Mouse (Mus musculus): ENCODE measurements at regions not wholly inside any gene's neighbourhood (a gene's known extent, or its start where the extent isn't known, plus 50 kb on each side); places are given as distances from the start of the nearest gene placed in this dataset.
A peak's percentile ranks its signal among the peaks of the same experiment; 100 is the strongest.

DNA sequence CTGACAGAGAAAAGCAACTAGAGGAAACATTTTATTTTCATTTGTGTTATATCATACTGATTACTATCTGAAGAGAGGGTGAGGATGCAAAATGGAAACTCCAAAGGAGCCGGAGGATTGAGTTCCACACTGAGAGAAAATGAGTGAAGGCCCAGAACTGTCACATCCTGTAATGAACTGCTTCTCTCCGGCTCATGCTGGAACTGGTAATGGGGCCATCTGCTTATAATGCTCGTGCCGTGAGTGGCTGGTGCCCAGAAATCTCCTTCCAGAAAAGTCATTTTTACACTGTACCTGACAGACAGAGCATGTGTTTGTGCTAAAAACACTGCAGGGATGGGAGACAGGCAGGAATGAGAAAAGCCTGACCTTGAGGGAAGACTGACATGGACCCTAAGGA is 483.5 kb upstream of the Pkdcc start:
- DNase-seq = no peak

DNA sequence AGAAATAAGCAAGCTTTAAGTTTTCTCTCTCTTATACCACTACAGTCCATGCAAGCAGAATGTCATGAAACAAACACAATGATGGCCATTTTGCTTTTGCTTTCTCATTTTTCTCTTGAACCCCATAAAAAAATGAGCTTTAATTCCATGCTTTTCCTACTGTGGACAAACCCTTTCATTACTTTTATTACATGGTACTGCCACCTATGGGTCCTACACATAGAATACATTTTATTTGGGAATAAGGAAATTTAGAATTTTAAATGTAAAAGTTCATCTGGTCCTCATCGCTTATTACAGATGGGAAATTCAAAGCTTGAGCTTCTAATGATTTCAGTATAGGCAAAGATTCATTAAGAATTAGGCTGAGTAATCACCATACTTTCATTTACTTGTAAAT is 472.6 kb upstream of the Pkdcc start:
- no peak for DNase-seq

DNA sequence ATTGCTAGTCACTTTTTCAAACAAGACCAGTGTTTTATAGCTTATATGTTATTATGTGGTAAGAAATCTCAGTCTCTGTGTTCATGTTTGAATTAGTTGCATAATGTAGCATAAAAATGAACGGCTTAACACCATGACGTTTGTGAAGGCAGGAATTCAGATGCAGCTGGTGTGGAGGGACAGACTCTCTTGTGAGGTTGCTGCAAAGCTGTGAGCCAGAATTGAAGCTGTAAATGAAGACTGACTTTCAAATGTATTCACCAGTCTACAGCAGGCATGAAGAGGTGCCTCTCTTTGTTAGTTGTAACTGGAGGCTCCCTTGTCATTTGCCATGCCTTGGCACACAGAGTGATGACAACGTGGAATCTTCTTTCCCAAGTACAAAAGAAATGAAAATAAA is 457.7 kb upstream of the Pkdcc start:
- DNase-seq = no peak

DNA sequence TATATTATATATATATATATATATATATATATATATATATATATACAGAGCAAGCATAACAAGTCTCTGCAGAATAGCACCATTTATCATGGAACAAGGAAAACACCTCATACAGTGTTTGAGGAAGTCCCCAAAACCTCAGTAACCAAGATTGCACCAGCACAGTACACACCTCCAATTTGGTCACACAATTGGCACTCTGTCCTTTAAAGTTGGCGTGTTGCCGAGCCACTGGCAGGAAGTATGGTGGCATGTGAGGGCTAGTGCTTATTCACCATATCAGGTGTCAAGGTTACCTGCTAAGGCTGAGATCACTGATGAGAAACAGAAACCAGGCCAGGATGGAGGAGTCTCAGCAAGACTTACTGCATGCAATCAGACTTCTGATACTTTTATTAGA is 436.0 kb upstream of the Pkdcc start:
- no peak for DNase-seq

DNA sequence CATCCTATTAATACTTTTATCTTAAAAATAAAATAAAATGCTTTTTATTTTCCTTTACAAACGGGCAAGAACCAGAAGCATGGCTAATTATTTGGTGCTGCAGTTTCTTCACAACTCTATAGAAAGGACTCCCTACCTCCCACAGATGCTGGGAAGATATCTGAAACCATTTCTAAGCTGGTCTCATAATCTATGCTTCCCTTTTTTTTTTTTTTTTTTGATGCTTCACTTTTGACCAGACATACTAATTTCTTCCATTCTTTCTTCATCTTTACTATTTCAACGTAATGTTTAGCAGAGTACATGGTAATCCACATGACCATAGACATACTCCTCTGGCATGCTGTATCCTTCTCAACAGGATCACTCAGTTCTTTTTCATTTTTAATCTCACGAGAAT is 393.0 kb upstream of the Pkdcc start:
- DNase-seq = no peak

DNA sequence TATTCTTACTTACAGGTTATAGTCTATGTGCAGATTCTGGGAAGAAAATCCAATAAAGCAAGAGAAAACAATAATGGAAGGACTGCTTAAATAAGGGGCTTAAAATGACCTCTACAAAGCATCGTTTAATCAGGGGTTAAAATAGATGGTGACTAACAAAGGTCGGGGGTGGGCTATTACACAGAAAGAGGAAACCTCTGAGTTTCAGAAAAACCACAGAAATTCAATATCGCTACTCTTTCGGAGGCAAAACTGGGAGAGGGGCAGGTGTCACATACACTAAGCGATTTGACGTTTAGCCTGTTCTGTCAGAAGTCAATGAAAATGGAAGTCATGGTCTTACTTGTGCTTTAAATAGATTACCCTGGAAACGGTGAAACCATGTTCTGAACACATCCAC is 391.0 kb upstream of the Pkdcc start:
- no peak for DNase-seq

DNA sequence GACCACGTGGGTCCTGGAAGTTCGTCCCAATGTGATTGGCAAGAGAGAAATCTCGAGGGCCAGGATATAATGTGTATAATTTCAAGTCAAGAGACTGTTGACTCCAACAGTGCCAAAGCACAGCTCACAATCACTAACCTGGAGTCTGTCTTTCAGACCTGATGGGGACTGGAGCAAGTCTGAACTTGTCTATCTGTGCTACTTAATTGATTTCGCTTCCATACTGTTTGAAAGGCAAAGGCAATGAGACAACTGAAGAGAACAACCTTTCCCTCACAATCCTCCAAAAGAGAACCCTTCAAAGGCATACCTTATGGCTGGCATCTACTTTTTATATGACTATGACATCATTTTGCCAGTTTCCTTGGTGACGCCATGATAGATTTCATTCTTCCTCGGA is 390.5 kb upstream of the Pkdcc start:
- DNase-seq = no peak

DNA sequence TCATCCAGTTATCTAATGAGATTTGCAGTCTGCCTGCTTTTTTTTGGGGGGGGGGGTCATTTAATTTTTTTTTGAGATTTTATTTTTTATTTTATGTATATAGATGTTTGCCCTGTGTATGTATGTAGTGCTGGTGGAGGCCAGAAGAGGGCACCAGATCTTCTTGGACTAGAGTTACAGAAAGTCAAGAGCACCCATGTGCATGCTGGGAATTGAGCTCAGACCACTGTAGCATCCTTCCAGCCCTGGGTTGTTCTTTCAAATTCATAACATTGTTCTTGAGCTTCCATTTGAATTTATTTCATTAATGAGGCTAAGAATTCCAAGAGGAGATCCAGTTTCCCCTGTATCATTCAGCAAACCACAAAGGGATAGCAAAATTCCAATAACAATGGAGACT is 387.9 kb upstream of the Pkdcc start:
- no peak for DNase-seq

DNA sequence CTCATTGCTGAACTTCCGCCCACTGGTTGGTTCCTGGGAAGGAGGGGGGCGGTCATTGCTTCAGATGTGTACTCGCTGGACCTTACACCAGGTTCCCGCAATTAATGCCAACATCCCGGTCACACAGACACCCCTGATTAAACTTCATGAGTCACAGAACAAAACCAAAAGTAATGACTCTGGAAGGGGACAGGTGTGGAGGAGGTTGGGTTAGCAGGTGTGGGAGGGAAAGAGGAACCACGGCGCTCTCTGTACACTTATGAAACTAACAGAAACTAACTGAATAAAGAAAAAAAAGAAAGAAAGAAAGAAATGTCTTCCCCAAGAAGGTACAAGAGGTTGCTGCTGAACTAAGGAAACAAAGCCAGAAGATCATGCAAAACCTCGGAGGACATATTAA is 387.3 kb upstream of the Pkdcc start:
- DNase-seq = no peak

DNA sequence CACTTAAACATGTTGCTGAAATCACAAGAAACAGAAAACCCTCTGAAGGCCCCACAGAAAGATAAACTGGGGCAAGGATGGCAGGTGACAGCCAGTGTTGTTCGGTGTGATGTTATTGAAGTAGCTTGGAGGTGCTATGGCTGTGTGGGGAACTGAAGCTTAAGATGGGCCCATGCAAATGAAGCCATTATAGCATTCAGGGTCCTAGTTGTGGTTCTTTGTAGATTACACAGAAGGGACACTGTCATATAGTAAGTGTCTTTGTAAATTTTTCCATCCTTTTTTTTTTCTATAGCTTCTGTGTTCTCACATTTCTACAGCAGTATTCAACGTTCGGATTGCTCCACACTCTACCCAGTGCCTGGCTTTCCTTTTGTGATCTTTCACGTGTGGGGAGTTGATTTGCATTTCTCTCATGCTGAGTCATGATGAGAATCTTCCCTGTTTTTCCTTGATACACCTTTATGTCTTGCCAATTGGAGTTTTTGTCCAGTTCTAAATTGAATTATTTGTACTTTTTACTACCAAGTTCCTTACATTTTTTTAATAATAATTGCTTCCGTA is 386.6 kb upstream of the Pkdcc start:
- DNase-seq = no peak

DNA sequence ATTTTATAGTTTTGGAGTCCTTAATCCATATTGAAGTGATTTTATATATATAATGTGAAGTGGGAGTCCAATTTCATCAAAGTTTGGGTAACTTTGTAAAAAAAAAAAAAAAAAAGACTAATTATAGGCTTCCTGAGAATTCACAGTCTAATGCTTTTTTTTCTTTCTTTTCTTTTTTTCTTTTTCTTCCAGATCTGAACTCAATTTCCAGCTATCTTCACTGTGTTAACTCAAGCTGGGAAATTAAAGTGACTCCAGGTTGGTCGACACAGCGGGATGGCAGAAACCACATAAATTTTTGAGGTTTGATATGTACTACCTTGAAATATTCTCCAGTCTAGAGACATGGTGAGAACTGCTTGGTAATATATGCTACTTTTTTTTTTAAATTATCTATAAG is 385.7 kb upstream of the Pkdcc start:
- DNase-seq = no peak

DNA sequence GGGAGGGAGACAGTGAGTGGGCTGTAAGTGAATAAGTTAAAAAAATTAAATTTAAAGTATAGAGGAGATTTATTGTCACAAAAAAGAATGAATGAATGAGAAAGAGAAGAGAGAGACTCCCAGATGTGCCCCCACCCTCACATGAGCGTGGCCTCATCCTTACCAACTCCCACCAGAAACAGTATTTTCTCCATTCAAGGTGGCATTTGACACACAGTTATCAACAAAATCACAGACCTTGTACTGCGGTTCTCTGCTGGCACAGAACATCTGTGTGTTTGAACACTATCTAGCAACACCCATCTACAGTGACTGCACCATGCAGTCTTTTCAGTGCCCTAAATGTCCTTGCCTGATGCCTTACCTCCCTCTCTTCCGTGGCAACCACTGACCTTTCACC is 380.9 kb upstream of the Pkdcc start:
- DNase-seq = no peak

DNA sequence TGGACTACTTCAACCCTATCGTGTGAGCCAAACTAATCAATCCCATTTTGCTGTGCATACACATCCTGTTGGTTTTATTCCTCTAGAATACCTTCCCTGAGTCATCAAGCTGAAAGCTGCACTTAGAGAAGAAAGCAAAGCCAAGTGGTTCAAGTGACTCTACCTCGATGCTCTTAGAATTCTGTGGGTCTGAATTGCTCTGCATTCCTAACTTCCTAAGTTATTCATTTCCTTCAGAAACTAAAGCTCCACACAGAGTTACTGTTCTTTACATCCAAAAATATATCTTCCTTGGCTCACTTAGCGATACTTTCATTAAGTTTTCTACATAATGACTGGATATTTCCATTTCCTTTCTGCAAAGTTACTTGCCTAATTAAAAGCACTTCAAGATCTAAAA is 379.0 kb upstream of the Pkdcc start:
- DNase-seq = no peak

DNA sequence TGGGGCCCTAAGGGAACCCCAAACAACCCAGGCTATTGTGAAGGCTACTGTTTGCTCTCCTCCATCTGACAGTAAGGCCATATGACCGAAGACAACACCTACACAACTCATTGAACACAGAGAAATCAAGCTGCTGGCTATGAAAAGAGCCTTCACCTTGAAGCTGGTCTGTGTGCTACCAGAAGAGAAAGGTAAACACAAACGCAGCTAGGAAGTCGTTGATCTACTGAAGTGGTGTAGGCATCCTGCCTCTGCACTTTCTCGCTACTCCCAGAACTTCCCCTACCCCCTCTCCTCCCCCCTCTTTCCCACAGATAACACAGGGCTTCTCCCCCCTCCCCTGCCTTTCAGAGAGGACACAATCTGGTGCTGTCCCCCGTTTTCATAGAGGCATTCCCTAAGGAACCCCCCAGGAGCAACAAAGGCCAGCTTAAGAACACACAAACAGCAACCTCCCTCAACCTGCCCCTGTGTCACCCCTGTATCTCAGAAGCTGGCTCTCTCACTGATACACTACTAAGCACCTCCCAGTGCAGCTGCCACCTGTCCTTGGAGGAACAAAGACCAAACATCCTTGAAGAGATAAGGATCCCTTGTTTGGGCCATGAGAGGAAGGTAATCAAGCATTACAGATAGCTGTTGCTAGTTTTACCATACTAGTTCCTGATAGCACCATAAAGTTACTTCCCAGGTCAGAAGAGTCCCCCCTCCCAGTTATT is 368.2 kb upstream of the Pkdcc start:
- DNase-seq = no peak

DNA sequence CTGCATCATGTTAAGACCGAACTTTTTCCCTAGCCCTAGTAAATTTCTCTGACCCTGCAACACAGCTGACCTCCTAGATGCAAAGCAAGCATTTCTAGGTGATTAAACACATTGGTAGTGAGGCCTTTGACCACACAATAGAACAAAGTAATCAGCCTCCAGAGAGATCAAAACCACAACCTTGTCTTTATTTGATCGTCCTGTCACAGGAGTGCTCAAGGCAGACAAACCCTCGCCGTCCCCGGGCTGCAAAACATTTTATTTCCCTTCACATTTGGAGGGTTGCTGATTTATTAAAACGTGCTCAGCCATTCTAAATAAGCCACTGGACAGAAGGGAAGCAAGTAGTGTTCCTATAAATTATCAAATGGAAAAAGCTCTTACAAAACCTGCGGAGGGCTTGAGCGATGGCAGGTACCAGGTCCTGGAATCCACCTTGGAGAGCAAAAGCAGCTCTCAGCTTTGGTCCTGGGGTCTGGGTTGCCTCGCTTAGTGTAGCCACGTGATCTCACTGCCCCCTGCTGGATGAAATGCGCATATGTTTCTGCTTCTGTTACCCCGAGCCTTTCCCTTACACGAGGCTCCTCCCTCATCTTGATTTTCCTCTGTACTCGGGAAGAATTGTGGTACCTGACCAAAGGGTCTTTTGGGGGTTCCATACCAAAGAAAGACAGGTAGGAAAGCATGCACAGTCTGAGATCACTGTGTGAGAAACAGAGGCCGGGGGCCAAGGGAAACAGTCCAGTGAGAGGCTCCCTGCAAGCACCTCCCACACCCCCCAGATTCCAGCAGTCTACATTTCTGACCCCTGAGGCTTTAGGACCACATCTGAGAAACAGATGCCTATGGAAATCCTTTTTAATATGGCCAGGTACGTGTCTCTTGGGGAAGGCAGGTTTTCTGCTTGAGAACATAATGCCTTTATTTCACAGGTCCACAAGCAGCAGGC is 357.6 kb upstream of the Pkdcc start:
- peak; percentile 17 to 27 for DNase-seq

DNA sequence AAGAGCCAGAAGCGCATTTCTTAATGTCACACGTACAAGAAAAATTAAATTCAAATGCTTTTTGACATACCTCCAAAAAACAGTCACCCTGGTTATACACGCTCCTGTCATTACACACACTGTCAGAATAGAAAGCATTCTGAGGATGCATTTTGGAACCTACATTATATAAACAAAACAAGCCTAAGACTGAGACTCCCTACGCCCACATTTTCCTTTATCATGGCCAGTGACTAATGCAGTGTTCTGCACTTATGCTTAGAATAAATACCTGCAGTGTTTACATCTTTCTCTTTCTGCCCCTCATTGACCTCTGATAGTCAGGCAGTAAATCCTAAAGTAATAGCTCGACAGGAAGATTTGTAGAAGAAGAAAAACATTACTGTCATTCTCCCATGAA is 354.7 kb upstream of the Pkdcc start:
- no peak for DNase-seq

DNA sequence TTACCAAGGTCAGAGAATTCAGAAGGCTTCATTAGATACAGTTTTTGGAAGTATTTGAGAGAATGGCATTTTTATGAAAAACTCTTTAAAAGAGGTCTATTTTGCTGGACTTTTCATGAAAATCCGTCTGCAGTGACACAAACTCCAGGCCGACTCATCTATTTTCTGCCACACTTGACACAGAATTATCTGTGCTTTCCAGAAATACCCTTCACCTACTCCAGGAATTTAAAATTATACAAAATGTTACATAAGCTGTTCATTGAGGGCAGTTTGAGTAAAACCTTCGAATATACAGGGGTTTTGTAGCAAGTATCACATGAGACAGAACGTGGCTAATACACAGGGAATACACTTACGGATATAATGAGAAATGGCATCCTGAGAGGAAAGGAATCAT is 354.1 kb upstream of the Pkdcc start:
- no peak for DNase-seq

DNA sequence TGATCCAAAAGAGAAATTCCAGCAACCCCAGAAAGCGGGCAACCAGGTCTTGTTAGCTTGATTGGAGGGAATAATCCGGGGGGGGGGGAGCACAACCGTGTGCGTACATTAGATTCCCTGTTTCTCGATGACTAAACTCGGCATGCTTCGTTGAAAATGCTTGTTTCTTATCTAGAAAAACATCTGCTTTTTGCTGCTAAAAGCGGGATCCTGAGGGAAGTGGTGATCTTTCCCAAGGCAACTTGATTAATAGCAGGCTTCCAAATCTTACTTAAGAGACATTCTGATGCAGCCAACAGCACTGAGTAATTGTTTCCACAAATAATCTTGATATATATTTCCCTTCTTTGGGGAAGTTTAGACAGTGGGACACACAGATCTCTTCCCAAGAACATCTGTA is 338.0 kb upstream of the Pkdcc start:
- DNase-seq = no peak

DNA sequence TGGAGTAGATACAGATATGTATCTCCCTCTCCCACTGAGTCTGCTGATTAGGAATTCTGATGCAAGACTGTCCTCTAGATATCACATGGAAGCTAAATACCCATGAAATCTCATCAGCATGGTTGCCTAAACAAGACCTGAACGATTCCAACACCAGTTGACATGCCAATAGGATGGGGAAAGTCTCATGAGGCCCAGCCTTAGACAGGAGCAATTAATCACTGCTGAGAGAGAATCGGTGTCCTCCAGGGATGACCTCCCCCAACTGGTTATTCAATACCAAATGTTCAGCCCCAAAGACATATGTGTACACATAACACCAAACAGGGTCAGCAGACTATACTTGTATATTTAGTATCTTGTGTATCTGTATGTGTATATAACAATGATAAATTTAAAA is 314.5 kb upstream of the Pkdcc start:
- no peak for DNase-seq

DNA sequence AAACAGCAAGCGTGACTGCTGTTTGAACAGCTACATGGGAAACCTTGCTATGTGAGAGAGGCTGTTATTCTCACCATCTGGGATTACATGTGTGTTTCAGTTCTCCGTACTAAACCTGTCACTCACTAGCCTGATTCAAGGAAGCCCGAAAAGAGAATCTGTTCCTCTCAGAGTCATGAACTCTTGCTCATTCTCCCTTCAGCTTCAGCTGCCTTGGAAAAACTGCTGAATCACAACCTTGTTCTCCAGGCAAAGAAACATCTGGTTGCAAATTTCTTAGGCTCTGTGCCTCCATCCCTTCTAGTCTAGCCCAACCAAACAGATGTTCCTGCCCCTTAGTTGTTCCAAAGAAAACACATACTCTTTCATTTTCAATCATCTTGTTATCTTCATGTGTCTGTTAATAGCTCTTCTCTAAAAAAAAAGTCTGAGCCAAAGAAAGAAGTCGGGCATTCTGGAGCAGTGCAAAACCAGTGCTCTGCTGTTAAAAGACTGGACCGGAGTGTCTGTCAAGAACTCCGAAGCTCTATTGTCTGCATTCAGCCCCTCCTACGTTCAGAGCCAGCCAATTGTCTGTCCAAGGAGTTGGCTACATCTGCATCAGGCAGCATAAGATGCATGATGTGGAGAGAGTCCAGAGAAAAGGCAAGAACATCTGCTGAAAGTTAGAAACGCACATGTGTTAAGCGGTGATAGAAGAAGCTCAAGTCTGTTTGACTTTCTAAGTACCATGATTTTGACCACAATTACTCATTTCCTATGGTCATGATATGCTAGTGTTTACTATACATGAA is 313.8 kb upstream of the Pkdcc start:
- DNase-seq = no peak

DNA sequence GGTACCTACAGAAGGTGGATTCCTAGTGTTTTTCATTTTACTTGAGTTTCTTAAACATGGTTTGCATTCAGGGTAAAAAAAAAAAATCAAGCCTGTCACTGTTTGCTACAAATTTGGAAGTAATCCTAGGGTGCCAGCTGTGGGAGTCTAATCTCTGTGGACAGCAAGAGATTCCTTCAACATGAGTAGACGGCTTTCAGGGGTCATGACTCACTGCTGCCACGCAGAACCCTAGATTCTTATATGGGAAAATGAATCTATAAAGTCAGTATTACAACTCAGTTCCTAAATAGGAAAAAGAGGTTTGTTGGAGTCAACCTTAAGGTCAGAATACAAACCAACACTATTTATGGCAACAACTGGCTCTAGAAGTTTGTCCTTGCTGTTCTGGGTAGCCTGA is 310.1 kb upstream of the Pkdcc start:
- DNase-seq = no peak

DNA sequence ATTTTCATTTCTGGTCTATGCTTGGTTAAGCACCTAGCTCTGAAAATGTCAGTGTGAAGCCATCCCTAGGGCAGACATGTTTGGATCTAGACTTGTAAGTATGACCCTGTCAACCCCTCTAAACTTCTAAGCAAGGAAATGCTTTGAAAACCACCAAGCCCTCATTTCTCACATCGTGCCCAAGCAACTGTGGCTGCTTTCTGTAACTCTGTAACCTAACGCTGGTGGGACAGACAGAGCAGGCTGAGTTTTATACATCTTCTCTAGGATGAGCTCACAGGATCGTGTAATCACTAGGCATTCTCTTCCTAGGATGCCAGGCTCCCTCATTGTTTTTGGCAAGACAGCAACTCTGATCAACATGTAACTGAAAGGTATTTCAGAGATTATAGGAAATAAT is 309.6 kb upstream of the Pkdcc start:
- DNase-seq = no peak

DNA sequence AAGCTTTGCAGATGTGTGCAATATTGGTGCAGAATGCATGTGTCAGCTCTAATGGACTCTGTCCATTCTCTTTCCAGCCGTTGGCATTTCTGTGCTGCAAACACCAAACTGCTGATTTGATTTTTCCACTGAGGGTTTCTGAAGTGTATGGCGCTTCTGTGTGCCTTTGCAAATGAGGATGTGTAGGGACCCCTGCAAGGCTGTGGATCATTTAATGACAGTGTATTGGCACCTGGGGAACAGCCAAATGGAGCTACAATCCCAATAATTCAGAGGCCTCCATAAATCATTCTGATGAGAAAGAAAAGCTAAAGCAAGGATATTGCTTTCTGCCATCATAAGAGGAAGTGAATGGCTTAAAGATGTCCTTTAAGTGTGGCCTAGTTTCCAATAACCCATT is 305.9 kb upstream of the Pkdcc start:
- DNase-seq = no peak

Data from lung, adult 18-20 months (tissue).